Mouse (Mus musculus) olfactory bulb, adult 2 months (tissue): Measurements from ENCODE around the gene Nr2f2.

Experiments
- CTCF ChIP-seq: fragments of 200-500 bp; IDR thresholded peaks from 2 replicates; pipeline ENCODE4 v1.5.1; 2012; ENCODE audit warnings: low read depth, mild to moderate bottlenecking, low read length, moderate library complexity; ENCODE audit not compliant: insufficient read depth
- POLR2A ChIP-seq: fragments of 200-500 bp; IDR thresholded peaks from 2 replicates; pipeline ENCODE4 v1.6.1; 2012; ENCODE audit warnings: mild to moderate bottlenecking, low read depth, low read length, moderate library complexity; ENCODE audit not compliant: insufficient read depth

GRCm38 (mm10) chr7:70304426-70304825, 62.1 kb downstream of the Nr2f2 start:
- no peak for TF ChIP-seq CTCF
- TF ChIP-seq POLR2A: no peak
